Mouse (Mus musculus) urinary bladder, postnatal 25 days (tissue): ENCODE results near the gene Syt9.
A peak's percentile ranks its signal among the peaks of the same experiment; 100 is the strongest.

Source experiments
- DNase-seq: peaks from one replicate; pipeline ENCODE4 v3.0.0; 2022; ENCODE audit warnings: low spot score

Gene Syt9

GRCm38 (mm10) chr7:107370232-107371125 is at the start of gene Syt9:
TSS of gene Syt9 (plus strand) at chr7:107370728.
- peak; percentile 27 for DNase-seq

GRCm38 (mm10) chr7:107339013-107339412 is 31.5 kb upstream of the Syt9 start:
- DNase-seq: no peak

- no peak for DNase-seq
These were observed 30.9 kb upstream of the Syt9 start for GRCm38 (mm10) chr7:107339560-107340057.

GRCm38 (mm10) chr7:107340221-107340620 is 30.3 kb upstream of the Syt9 start:
- DNase-seq: no peak

- DNase-seq: no peak
These were observed 28.9 kb upstream of the Syt9 start for GRCm38 (mm10) chr7:107341519-107342190.

- DNase-seq: no peak
These were observed 21.3 kb upstream of the Syt9 start for GRCm38 (mm10) chr7:107349201-107349600.

- no peak for DNase-seq
These were observed 8.4 kb upstream of the Syt9 start for GRCm38 (mm10) chr7:107362153-107362552.

- no peak for DNase-seq
These were observed 7.9 kb upstream of the Syt9 start for GRCm38 (mm10) chr7:107362634-107363033.

GRCm38 (mm10) chr7:107371126-107371920 is 795 bp downstream of the Syt9 start:
- peak; percentile 3 for DNase-seq

GRCm38 (mm10) chr7:107380562-107380961 is 10.0 kb downstream of the Syt9 start:
- DNase-seq: no peak

GRCm38 (mm10) chr7:107389604-107390003 is 19.1 kb downstream of the Syt9 start:
- no peak for DNase-seq

- no peak for DNase-seq
These were observed 22.2 kb downstream of the Syt9 start for GRCm38 (mm10) chr7:107392749-107393148.

GRCm38 (mm10) chr7:107400061-107400799 is 29.7 kb downstream of the Syt9 start:
- no peak for DNase-seq

- no peak for DNase-seq
These were observed 32.7 kb downstream of the Syt9 start for GRCm38 (mm10) chr7:107403261-107403660.

GRCm38 (mm10) chr7:107414928-107415327 is 44.4 kb downstream of the Syt9 start:
- DNase-seq: no peak

GRCm38 (mm10) chr7:107417043-107417850 is 46.7 kb downstream of the Syt9 start:
- no peak for DNase-seq

GRCm38 (mm10) chr7:107437381-107437780 is 66.9 kb downstream of the Syt9 start:
- no peak for DNase-seq

GRCm38 (mm10) chr7:107444579-107444978 is 74.1 kb downstream of the Syt9 start:
- no peak for DNase-seq

GRCm38 (mm10) chr7:107454660-107455059 is 84.1 kb downstream of the Syt9 start:
- no peak for DNase-seq

GRCm38 (mm10) chr7:107455118-107455521 is 84.6 kb downstream of the Syt9 start:
- DNase-seq: no peak

- DNase-seq: no peak
These were observed 90.6 kb downstream of the Syt9 start for GRCm38 (mm10) chr7:107461167-107461566.
